Mouse (Mus musculus): ENCODE data around the gene Zfp984. TPM values are rescaled to one million over a fixed set of nuclear protein-coding genes. Genes with fewer than 3 reads are reported as not detected.
A peak's percentile ranks its signal among the peaks of the same experiment; 100 is the strongest.
"Not testable (repeated sequence)": the region's sequence is repeated elsewhere in the genome, so short reads cannot be mapped to it uniquely, and the experiment has no call there.

The Zfp984 gene
- polyA plus RNA-seq, 1 experiment from 2014 or later: 6.2 TPM

DNA sequence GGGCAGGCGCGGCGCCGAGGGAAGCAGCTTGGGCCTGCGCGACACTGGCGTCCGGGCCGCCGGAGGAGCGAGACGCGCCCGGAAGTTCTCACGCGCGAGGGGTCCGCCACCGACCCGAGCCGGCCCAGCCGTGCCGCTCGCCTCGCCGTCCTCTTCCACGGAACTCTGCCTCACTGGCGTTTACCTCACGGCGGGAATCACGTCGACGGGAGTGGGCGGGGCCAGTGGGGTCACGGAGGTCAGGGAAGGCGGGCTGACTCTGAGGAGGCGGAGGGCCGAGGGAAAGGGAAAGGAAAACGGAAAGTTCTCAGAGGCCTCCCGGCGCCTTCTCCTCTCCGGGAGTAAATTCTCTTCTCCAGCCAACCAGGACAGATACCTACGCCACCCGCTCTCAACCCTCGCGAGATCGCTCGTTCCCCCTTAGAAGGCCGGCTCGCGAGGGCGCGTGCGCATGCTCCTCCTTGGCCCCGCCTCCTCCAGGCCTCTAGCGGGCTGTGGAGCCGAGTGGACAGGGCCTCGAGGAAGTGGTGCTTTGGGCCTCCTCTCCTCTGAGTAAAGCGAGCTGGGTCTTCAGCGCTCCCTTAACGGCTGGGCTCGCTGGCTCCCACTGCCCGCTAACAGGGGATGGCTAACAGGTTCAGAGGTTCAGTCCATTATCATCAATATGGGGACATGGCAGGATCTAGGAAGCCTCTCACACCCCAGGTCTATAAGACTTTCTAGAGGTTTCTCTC, 70.8 kb downstream of the Zfp984 start:
- peak overlapping the region; percentile 39; the same call in 1 of the 2 replicates for H3K9ac ChIP-seq (ENCODE audit: low read length)
- H3K27ac ChIP-seq (ENCODE audit: low read length); H3K27me3 ChIP-seq (ENCODE audit: control insufficient read depth, insufficient read depth, low read depth, low read length); H3K9me3 ChIP-seq (ENCODE audit: control insufficient read depth, low read length); ATAC-seq (ENCODE audit: low read depth); H3K36me3 ChIP-seq (ENCODE audit: control insufficient read depth, insufficient read depth, low read length); H3K4me1 ChIP-seq (replicated peaks; ENCODE audit: control insufficient read depth, insufficient read depth, low read length): not testable (repeated sequence)
- 31% methylated on average over 52 of the region's 63 CpGs for WGBS
- peak overlapping the region; percentile 42 for H3K4me3 ChIP-seq (ENCODE audit: low read length)
- peak overlapping the region; percentile 43 for H3K4me2 ChIP-seq (ENCODE audit: low read depth, low read length)

Other genes with a start within 250 kb of the Zfp984 start
- 3.4 and 4.9 TPM in 2 replicates for gene Zfp979, start 167.3 kb downstream of the Zfp984 start, polyA plus RNA-seq (2015; fragmentation: Nextera tagmentation; extraction: Ambion mirVana)
- gene Zfp534, start 107.2 kb downstream of the Zfp984 start, polyA plus RNA-seq (2015; fragmentation: Nextera tagmentation; extraction: Ambion mirVana): not detected in 2 replicates
- 5.5 and 6.5 TPM in 2 replicates for gene Zfp933, start 38.6 kb upstream of the Zfp984 start, polyA plus RNA-seq (2015; fragmentation: Nextera tagmentation; extraction: Ambion mirVana)
- gene Miip, start 59.0 kb upstream of the Zfp984 start, polyA plus RNA-seq (2015; fragmentation: Nextera tagmentation; extraction: Ambion mirVana): 47.0 and 48.2 TPM in 2 replicates
- gene Fv1, start 59.2 kb upstream of the Zfp984 start, polyA plus RNA-seq (2015; fragmentation: Nextera tagmentation; extraction: Ambion mirVana): 7.3 and 9.5 TPM in 2 replicates
- 34.6 and 36.6 TPM in 2 replicates for gene Mfn2, start 94.9 kb upstream of the Zfp984 start, polyA plus RNA-seq (2015; fragmentation: Nextera tagmentation; extraction: Ambion mirVana)
- 50.8 and 51.4 TPM in 2 replicates for gene Plod1, start 127.0 kb upstream of the Zfp984 start, polyA plus RNA-seq (2015; fragmentation: Nextera tagmentation; extraction: Ambion mirVana)
- 9.2 and 11.7 TPM in 2 replicates for gene 2510039O18Rik, start 131.1 kb upstream of the Zfp984 start, polyA plus RNA-seq (2015; fragmentation: Nextera tagmentation; extraction: Ambion mirVana)
- gene Nppb, start 176.0 kb upstream of the Zfp984 start, polyA plus RNA-seq (2015; fragmentation: Nextera tagmentation; extraction: Ambion mirVana): 2.9 and 4.2 TPM in 2 replicates
- gene Nppa, start 190.9 kb upstream of the Zfp984 start, polyA plus RNA-seq (2015; fragmentation: Nextera tagmentation; extraction: Ambion mirVana): 122 and 163 TPM in 2 replicates
- 4.5 and 4.8 TPM in 2 replicates for gene Clcn6, start 229.0 kb upstream of the Zfp984 start, polyA plus RNA-seq (2015; fragmentation: Nextera tagmentation; extraction: Ambion mirVana)
- gene Mthfr, start 229.3 kb upstream of the Zfp984 start, polyA plus RNA-seq (2015; fragmentation: Nextera tagmentation; extraction: Ambion mirVana): 21.3 and 26.2 TPM in 2 replicates

Data from lung, embryonic 16.5 days (tissue).